Mouse (Mus musculus): ENCODE measurements around the gene Tbc1d15. TPM values are rescaled to one million over a fixed set of nuclear protein-coding genes. Genes with fewer than 3 reads are reported as not detected.

The Tbc1d15 gene
- polyA plus RNA-seq, 1 experiment from 2014 or later, result 31.5 TPM

GRCm38 (mm10) chr10:115252321-115252757 is 1.1 kb upstream of the Tbc1d15 start:
- H3K36me3 ChIP-seq (ENCODE audit: control insufficient read depth, insufficient read depth, low read length), result no peaks in the 10 kb centered on the region
- no peaks in the 10 kb centered on the region for H3K27me3 ChIP-seq (ENCODE audit: control insufficient read depth, insufficient read depth, low read depth, low read length)
- no peak for ATAC-seq
- 14% methylated on average over 10 of the region's 10 CpGs for WGBS
- peak overlapping the region; percentile 63 for H3K9ac ChIP-seq (ENCODE audit: low read depth, low read length)
- peaks cover 19% of the 10 kb centered on the region for H3K4me1 ChIP-seq (ENCODE audit: control insufficient read depth, insufficient read depth, low read length)
- peak overlapping the region; percentile 99 for H3K4me3 ChIP-seq (ENCODE audit: low read depth, low read length)
- no peak overlapping the region for H3K27ac ChIP-seq (ENCODE audit: low read length)
- peak overlapping the region; percentile 75 for H3K4me2 ChIP-seq (ENCODE audit: low read length)
- H3K9me3 ChIP-seq (replicated peaks; ENCODE audit: control insufficient read depth, low read length, poor library complexity, severe bottlenecking), result no peaks in the 10 kb centered on the region

GRCm38 (mm10) chr10:115250235-115251087 is 806 bp downstream of the Tbc1d15 start:
- peak overlapping the region; percentile 83 for H3K4me2 ChIP-seq (ENCODE audit: low read length)
- no peak overlapping the region for H3K27ac ChIP-seq (ENCODE audit: low read length)
- peak overlapping the region; percentile 91 for H3K9ac ChIP-seq (ENCODE audit: low read depth, low read length)
- peaks cover 19% of the 10 kb centered on the region for H3K4me1 ChIP-seq (ENCODE audit: control insufficient read depth, insufficient read depth, low read length)
- no peaks in the 10 kb centered on the region for H3K9me3 ChIP-seq (replicated peaks; ENCODE audit: control insufficient read depth, low read length, poor library complexity, severe bottlenecking)
- no peaks in the 10 kb centered on the region for H3K27me3 ChIP-seq (ENCODE audit: control insufficient read depth, insufficient read depth, low read depth, low read length)
- 38% methylated on average over 33 of the region's 38 CpGs for WGBS
- no peaks in the 10 kb centered on the region for H3K36me3 ChIP-seq (ENCODE audit: control insufficient read depth, insufficient read depth, low read length)
- peak; percentile 43; the same call in 1 of the 2 replicates for ATAC-seq
- peak overlapping the region; percentile 99 for H3K4me3 ChIP-seq (ENCODE audit: low read depth, low read length)

- Histone ChIP-seq H3K27me3 (ENCODE audit: control insufficient read depth, insufficient read depth, low read depth, low read length) (no peaks in the 10 kb centered on the region), H3K4me3 (ENCODE audit: low read depth, low read length) (no peak overlapping the region), H3K36me3 (ENCODE audit: control insufficient read depth, insufficient read depth, low read length) (no peaks in the 10 kb centered on the region), H3K4me2 (ENCODE audit: low read length) (no peak overlapping the region), H3K4me1 (ENCODE audit: control insufficient read depth, insufficient read depth, low read length) (peaks cover 19% of the 10 kb centered on the region), H3K9ac (ENCODE audit: low read depth, low read length) (no peak overlapping the region; the same call in 1 of the 2 replicates), H3K9me3 (replicated peaks; ENCODE audit: control insufficient read depth, low read length, poor library complexity, severe bottlenecking) (no peaks in the 10 kb centered on the region), H3K27ac (ENCODE audit: low read length) (no peak overlapping the region)
- WGBS, result 38% methylated on average over 7 of the region's 7 CpGs
- no peak for ATAC-seq
These were observed 3.2 kb downstream of the Tbc1d15 start for GRCm38 (mm10) chr10:115248041-115248440.

DNA sequence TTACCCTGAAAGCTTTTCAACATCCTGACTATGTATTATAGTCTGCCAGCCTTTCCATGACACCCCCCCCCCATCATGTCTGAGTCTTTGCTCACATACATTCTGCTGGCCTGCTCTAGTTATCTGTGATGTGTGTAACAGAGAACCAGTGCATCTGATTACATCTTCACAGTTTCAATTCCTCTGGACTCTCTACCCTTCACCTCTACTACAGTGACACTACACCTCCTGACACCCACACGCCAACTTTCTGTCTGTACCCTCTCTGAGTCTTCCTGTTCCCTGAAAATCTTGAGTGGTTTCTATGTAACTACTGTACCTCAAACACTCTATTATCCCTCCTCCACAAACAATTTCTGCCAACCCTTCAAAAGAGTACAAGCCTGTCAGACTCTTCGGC is 5.8 kb downstream of the Tbc1d15 start:
- 95% methylated on average over 2 of the region's 2 CpGs for WGBS
- no peak overlapping the region for H3K9ac ChIP-seq (ENCODE audit: low read depth, low read length)
- no peak for ATAC-seq

DNA sequence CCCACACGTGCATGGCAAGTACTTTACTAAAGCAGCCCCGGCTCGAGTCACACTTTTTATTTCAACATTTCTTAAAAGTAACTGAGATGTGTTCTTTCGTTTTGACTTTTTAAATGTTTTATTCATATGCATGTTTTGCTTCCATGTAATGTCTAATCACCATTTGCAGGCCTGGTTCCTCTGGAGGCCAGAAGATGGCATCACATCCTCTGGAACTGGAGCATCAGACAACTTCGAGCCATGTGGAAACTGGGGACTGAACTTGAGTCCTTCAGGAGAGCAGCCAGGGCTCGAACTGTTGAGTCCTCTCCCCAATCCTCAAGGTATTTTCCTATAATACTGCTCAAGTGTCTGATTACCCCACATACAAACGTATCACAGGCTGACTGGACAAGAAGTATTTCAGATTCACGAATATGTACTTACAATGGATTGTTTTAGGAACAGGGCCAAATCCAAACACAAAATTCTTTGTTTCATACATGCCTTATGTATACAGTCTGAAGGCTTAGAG is 10.1 kb downstream of the Tbc1d15 start:
- WGBS, result 83% methylated on average over 8 of the region's 8 CpGs
- Histone ChIP-seq H3K9me3 (replicated peaks; ENCODE audit: control insufficient read depth, low read length, poor library complexity, severe bottlenecking) (no peaks in the 10 kb centered on the region), H3K4me3 (ENCODE audit: low read depth, low read length) (no peak overlapping the region), H3K27ac (ENCODE audit: low read length) (no peak overlapping the region), H3K27me3 (ENCODE audit: control insufficient read depth, insufficient read depth, low read depth, low read length) (no peaks in the 10 kb centered on the region), H3K9ac (ENCODE audit: low read depth, low read length) (no peak overlapping the region), H3K4me1 (ENCODE audit: control insufficient read depth, insufficient read depth, low read length) (no peaks in the 10 kb centered on the region), H3K36me3 (ENCODE audit: control insufficient read depth, insufficient read depth, low read length) (peaks cover 10% of the 10 kb centered on the region), H3K4me2 (ENCODE audit: low read length) (no peak overlapping the region)
- no peak for ATAC-seq

More for the DNA sequence above, 5.8 kb downstream of the Tbc1d15 start:
- Histone ChIP-seq H3K4me1 (ENCODE audit: control insufficient read depth, insufficient read depth, low read length) (peaks cover 13% of the 10 kb centered on the region), H3K36me3 (ENCODE audit: control insufficient read depth, insufficient read depth, low read length) (no peaks in the 10 kb centered on the region), H3K27ac (ENCODE audit: low read length) (no peak overlapping the region), H3K27me3 (ENCODE audit: control insufficient read depth, insufficient read depth, low read depth, low read length) (no peaks in the 10 kb centered on the region), H3K9me3 (replicated peaks; ENCODE audit: control insufficient read depth, low read length, poor library complexity, severe bottlenecking) (no peaks in the 10 kb centered on the region), H3K4me3 (ENCODE audit: low read depth, low read length) (no peak overlapping the region), H3K4me2 (ENCODE audit: low read length) (no peak overlapping the region)

- Histone ChIP-seq H3K36me3 (ENCODE audit: control insufficient read depth, insufficient read depth, low read length) (peaks cover 13% of the 10 kb centered on the region), H3K27me3 (ENCODE audit: control insufficient read depth, insufficient read depth, low read depth, low read length) (no peaks in the 10 kb centered on the region), H3K4me3 (ENCODE audit: low read depth, low read length) (no peak overlapping the region), H3K9ac (ENCODE audit: low read depth, low read length) (no peak overlapping the region), H3K4me2 (ENCODE audit: low read length) (no peak overlapping the region), H3K27ac (ENCODE audit: low read length) (no peak overlapping the region), H3K9me3 (replicated peaks; ENCODE audit: control insufficient read depth, low read length, poor library complexity, severe bottlenecking) (no peaks in the 10 kb centered on the region), H3K4me1 (ENCODE audit: control insufficient read depth, insufficient read depth, low read length) (no peaks in the 10 kb centered on the region)
- no peak for ATAC-seq
- 96% methylated on average over 4 of the region's 4 CpGs for WGBS
These were observed 13.3 kb downstream of the Tbc1d15 start for GRCm38 (mm10) chr10:115237931-115238330.

GRCm38 (mm10) chr10:115236733-115237132 is 14.5 kb downstream of the Tbc1d15 start:
- Histone ChIP-seq H3K27me3 (ENCODE audit: control insufficient read depth, insufficient read depth, low read depth, low read length) (no peaks in the 10 kb centered on the region), H3K36me3 (ENCODE audit: control insufficient read depth, insufficient read depth, low read length) (peaks cover 15% of the 10 kb centered on the region), H3K27ac (ENCODE audit: low read length) (no peak overlapping the region), H3K4me1 (ENCODE audit: control insufficient read depth, insufficient read depth, low read length) (no peaks in the 10 kb centered on the region), H3K4me2 (ENCODE audit: low read length) (no peak overlapping the region), H3K9me3 (replicated peaks; ENCODE audit: control insufficient read depth, low read length, poor library complexity, severe bottlenecking) (no peaks in the 10 kb centered on the region), H3K4me3 (ENCODE audit: low read depth, low read length) (no peak overlapping the region), H3K9ac (ENCODE audit: low read depth, low read length) (no peak overlapping the region)
- no peak for ATAC-seq
- 92% methylated on average over 4 of the region's 4 CpGs for WGBS

DNA sequence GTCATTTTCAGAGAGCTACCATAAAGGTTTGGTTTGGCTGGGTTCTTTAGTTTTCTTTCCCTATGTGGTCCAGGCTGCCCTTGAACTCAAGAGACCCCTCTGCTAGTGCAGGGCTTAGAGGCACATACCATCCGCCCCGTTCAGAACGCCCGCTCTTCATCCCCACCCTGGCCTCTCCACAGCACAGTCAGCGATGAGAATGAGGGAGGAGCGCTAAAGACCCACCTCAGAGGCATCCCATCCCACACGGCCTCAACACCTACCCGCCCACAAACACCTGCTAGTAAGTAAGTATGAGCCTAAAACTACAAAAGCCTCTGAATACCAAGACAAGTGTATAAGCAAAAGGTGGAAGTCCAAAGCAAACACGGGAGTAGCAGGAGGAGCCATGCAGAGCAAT is 15.8 kb downstream of the Tbc1d15 start:
- H3K27ac ChIP-seq (ENCODE audit: low read length), result no peak overlapping the region
- H3K36me3 ChIP-seq (ENCODE audit: control insufficient read depth, insufficient read depth, low read length), result peaks cover 15% of the 10 kb centered on the region
- 93% methylated on average over 9 of the region's 9 CpGs for WGBS
- H3K9me3 ChIP-seq (replicated peaks; ENCODE audit: control insufficient read depth, low read length, poor library complexity, severe bottlenecking), result no peaks in the 10 kb centered on the region
- H3K9ac ChIP-seq (ENCODE audit: low read depth, low read length), result no peak overlapping the region
- no peak overlapping the region for H3K4me3 ChIP-seq (ENCODE audit: low read depth, low read length)
- no peaks in the 10 kb centered on the region for H3K4me1 ChIP-seq (ENCODE audit: control insufficient read depth, insufficient read depth, low read length)
- no peak overlapping the region for H3K4me2 ChIP-seq (ENCODE audit: low read length)
- H3K27me3 ChIP-seq (ENCODE audit: control insufficient read depth, insufficient read depth, low read depth, low read length), result no peaks in the 10 kb centered on the region
- no peak for ATAC-seq

DNA sequence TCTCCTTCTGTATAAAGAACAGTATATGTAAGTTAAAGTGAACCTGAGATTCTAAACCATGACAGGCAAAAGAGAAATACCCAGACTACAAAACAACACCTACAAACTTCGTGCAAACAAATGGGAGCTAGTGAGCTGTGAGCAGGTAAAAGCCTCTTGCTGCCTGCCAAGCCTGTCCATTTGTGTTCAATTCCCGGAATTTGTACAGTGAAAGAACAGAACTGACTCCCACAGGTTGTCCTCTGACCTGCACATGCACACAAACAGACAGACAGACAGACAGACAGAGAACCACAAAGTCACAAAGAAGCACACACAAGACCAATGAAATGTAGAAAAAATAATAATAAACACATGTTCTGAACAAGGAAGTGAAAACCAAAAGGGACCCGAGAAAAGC is 17.5 kb downstream of the Tbc1d15 start:
- Histone ChIP-seq H3K9ac (ENCODE audit: low read depth, low read length) (no peak overlapping the region), H3K36me3 (ENCODE audit: control insufficient read depth, insufficient read depth, low read length) (peaks cover 10% of the 10 kb centered on the region), H3K4me3 (ENCODE audit: low read depth, low read length) (no peak overlapping the region), H3K27ac (ENCODE audit: low read length) (no peak overlapping the region), H3K27me3 (ENCODE audit: control insufficient read depth, insufficient read depth, low read depth, low read length) (no peaks in the 10 kb centered on the region), H3K4me1 (ENCODE audit: control insufficient read depth, insufficient read depth, low read length) (no peaks in the 10 kb centered on the region), H3K9me3 (replicated peaks; ENCODE audit: control insufficient read depth, low read length, poor library complexity, severe bottlenecking) (no peaks in the 10 kb centered on the region), H3K4me2 (ENCODE audit: low read length) (no peak overlapping the region)
- no peak for ATAC-seq
- WGBS, result 88% methylated on average over 3 of the region's 3 CpGs
